Mouse (Mus musculus) liver, postnatal 0 days (tissue): ENCODE measurements around the gene Aarsd1.

ENCODE experiments used
- CTCF ChIP-seq: sonication (generic); IDR thresholded peaks from 2 replicates; pipeline ENCODE4 v1.5.1; 2016; ENCODE audit warnings: antibody characterized with exemption, low read depth
- EP300 ChIP-seq: IDR thresholded peaks from 2 replicates; pipeline ENCODE4 v1.6.1; 2016; ENCODE audit warnings: antibody characterized with exemption, low read depth, mild to moderate bottlenecking

DNA sequence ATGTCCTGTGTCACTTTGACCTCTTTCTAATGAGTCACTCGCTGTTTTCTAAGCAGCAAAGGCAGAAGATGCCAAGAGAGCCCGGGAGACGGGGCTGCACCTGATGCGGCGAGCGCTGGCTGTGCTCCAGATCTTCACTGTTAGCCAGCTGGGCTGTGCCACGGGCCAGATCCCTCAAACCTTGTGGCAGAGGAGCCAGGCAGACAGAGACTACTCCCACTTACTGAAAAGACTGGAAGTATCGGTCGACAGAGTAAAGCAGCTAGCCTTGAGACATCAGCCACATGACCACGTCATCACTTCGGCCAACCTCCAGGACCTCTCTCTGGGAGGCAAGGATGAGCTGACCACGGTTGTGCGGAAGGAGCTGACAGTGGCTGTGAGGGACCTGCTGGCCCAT lies 16.0 kb upstream of the Aarsd1 start:
- TF ChIP-seq CTCF (no peak), EP300 (no peak)
